Mouse (Mus musculus) B cell, adult 2 months (primary cell): ENCODE results near the gene Afdn.
"Not testable (repeated sequence)": the region's sequence is repeated elsewhere in the genome, so short reads cannot be mapped to it uniquely, and the experiment has no call there.

ENCODE experiments used
- DNase-seq, 2 experiments: peaks; one replicate each; pipeline ENCODE4 v3.0.0; 2022

Afdn gene

DNA sequence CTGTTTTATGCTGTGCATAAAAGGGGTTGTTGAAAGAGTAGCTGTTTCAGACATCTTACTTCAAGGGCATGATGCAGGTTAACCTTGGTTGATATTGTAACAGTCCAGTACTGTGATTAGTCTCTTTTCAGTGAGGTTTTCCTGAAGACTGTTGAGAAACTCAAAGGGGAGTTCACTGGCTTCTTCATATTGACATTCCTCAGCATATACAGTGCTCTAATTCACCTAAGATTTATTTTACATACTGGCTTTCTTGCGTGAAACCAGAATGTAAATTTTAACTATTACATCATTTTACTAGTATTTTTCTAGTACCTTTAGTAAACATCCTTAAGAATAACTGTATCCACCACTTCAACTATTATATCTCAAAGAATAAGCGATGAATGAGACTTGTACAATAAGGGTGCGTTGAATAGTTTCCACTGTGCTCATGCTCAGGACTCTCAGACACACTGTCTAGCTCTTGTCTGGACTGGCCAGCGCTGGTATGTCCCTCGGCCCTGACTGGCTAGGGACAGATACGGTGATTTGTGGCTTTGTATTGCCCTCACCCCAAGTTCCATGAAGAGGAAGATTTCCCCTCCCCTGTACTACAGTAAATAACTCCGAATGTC is 129.6 kb downstream of the Afdn start:
- DNase-seq = no peak

DNA sequence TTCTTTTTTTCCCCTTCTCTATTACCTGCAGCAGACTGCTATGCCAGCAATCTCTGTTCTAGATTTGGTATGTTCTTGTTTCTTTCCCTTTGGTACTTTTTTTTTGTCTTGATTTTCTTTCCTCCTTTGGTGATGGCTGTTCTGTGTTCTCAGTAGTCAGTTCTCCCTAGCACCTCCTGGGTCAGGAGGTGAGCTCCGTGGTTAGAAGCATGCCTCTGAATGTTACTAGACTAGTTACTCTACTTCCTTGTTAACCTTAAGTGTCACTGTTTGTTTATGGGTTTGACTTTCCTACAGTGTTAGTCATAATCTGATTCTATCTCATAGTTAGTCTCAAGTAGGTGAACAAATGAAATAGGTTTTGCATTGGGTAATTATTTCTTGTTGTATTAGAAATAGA is 130.6 kb downstream of the Afdn start:
- DNase-seq = no peak

DNA sequence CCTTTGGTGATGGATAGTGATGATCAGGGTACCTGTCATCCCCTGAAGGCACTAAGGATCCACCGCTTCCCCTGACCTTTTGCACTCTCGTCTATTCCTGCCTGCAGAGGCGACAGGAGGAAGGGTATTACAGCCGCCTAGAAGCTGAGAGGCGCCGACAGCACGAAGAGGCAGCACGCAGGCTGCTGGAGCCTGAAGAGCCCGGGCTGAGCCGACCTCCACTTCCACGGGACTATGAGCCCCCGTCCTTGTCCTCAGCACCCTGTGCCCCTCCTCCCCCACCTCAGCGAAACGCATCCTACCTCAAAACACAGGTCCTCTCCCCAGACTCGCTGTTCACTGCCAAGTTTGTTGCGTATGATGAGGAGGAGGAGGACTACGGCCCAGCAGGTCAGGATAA is 138.5 kb downstream of the Afdn start:
- DNase-seq = no peak

DNA sequence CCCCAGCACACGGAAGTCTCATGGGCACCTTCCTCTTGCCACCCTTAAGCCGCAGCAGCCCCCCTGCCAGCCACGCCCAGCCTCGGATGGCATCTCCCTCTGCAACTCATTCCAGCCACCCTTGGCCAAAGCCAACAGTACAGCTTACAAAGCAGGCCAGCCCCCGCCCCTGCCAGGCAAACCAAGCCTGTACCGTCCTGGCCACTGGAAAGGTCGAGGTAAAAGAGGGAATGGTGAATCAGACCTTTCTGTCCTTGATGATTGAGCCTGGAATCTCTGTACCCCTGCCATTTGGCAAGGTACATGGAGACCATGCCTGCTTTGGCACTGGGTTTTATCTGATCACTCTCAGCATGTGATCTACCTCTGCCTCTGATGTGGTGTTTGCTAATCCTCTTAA is 138.9 kb downstream of the Afdn start:
- no peak for DNase-seq

DNA sequence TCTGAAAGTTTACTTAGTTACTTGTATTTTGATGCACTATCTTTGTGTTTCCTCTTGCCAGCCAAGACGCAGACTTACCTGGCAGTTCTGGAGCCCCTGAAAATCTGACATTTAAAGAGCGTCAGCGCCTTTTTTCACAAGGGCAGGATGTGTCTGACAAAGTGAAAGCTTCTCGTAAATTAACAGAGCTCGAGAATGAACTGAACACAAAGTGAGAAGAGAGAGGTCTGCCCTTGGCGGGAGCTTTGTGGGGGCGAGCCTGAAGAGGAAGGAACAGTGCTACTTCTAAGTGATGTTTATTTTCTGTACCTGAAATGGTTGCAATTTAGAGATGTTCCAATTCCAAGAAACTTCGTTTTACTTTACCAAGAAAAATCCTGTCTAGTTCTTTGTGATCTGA is 143.5 kb downstream of the Afdn start:
- no peak for DNase-seq

DNA sequence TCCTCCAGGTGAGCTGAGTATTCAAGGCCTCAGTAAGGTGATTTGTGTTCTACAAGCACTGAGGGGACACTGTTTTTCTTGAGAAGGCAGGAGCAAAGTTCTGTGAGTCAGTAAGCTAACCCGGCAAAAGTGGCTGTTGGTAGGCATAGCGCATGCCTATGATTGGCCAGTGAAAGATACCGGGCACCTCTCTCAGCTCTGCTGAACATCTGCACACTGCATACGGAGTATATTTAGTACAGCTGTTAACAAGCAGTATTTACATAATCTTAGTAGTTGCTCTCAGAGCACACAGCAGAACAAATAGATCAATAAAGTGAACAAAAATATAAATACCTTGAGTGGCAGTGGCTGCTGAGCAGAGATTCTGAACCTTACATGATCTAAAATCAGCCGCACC is 146.7 kb downstream of the Afdn start:
- no peak for DNase-seq

DNA sequence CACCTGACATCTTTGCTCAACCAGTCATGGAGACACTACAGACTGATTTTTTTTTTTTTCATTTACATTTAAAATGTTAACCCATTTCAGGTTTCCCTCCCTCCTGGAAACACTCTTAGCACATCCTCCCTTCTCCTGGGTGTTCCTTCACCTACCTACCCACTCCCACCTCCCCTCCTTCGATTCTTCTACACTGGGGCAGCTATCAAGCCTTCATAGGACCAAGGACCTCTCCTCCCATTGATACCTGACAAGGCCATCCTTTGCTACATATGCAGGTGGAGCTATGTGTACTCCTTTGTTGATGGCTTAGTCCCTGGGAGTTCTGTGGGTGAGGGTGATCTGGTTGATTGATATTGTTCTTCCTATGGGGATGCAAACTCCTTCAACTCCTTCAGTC is 147.3 kb downstream of the Afdn start:
- DNase-seq = no peak

DNA sequence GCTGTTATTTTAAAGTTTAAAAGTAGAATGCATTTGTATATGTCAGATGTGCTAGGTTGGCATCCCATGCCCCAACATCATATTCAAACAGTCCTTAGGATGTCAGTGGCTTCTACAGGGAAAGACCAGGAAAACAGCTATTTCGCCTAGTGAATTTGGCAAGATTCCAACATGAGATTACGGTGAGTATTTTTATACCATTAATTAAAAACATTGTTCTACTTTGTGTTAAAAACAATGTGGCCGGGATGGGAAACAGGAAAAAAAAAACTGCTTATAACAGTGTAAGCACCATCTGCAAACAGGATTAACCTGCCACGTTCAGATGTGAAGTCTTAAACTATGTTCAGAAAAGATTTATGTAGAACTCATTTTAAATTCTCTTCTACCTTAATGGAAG is 153.6 kb downstream of the Afdn start:
- no peak for DNase-seq

DNA sequence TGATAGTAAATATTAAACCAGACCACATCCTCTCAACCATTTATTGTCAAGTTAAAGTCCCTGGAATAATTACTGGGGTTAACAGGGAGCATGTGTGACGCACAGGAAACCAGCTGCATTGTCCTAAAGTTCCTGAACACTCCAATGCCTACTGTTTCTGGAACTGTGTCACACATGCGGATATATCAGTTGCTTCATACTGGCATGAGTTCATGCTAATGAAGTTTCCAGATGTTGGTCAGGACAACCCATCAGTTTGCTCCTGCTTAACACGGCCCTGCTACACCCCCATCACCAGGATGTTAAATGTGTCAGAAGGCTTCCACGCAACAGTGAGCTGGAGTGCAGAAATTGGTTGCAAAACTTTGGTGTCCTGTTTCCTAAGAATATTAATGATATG is 154.2 kb downstream of the Afdn start:
- DNase-seq = no peak

DNA sequence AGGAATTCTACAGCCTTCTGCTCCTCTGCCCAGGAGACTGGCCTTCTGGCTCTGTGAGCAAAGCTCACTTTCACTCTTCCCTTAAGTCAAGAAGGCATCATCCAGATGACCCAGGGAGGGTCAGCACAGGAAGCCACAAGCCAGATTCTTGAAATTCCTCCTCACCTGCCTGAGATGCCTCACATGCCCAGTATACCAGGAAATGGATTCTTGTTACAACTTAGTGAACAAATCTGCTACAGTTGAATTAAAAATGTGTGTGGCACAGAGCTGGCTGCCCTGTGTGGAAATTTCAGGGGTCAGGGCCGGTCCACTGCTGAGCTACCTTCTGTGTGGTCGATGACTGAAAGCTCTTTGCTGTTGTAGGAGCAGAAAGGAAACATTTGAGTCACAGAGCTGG is 160.4 kb downstream of the Afdn start:
- no peak for DNase-seq

DNA sequence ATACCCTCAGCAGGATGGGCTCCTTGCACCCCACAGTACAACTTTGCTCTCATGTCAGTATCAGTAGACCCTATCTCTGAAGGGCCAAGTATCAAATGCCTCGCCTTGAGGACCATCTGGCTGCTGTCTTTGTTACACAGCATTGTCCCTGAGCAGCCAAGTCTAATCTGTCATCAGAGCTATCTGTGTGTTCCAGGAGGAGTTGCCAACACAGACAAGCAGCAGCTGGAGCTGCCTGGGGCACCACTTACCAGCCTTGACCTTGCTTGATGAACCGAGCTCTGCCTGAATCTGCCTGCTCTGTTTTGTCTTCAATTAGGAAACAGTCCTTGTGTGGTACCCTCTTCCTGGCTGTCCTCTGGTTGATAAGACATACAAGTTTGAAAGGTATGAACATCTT is 163.1 kb downstream of the Afdn start:
- DNase-seq = no peak

DNA sequence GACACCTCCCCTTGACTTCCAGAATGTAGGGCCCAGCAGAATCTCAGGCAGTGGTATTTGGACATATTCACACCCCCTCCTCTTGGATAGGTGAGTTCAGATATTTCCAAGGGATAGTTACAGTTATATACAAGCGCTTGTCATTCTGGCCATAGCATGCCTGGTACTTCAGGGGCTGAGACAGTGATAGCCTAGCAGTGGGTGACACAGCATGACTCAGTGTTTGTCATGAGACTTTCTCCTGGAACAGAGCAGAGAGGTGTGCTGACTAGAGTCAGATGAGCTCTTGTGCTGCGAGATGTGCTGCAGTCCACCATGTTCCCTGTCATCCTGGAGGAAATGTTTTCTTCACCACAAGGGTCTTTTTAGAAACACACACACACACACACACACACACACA is 164.2 kb downstream of the Afdn start:
- DNase-seq = no peak

DNA sequence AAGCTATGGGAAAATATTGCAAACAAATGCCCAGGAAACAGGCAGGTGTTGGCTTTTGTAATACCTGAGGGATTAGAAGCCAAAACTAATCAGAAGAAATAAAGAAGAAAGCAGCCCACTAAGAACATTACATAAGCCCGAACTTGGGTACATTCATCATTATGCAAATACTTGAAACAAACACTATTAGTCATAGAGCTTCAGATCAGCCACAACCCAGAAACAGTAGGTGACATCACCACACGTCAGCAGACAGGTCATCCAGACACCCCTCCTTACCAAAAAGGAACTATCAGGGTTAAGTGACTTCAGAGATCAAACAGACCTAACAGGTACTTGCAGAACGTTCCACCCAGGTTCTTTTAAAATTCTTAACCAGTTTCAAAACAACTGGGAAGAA is 165.6 kb downstream of the Afdn start:
- no peak for DNase-seq

DNA sequence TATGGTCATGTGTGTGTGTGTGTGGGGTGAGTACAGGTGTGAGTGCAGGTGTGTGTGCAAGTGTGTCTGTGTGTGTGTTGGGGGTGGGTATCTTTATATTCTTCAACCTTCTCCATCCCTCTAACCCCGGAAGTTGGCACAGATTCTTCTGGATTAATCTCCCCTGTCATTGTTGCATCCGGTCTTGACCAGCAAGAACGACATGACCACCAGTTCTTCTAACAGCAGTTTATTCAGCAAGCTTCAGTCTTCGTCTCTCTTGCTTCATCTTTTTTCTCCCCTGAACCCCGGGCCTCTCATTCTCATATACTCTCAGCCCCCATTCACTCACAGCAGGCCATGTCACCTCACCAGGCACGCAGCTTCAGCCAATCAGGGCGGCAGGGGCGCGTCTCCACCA is 170.1 kb downstream of the Afdn start:
- no peak for DNase-seq

DNA sequence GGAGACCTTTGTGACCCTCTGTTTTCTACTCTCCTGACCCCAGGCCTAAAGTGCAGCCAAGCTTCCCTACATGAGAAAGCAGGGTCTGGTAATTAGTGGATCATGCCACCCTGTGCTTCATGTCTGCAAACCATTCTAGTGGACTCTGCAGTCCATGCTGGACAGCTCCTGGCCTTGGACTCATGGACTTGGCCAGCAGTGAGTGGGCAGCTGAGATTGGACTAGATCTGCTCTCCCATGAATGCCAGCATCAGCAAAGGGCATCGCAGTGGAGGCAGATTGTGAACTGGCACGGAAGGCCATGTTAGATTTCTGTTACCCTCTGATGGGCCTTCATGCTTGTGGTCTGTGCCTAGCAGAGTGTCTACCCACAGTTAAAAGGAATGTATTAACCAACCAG is 175.0 kb downstream of the Afdn start:
- DNase-seq = not testable (repeated sequence)

DNA sequence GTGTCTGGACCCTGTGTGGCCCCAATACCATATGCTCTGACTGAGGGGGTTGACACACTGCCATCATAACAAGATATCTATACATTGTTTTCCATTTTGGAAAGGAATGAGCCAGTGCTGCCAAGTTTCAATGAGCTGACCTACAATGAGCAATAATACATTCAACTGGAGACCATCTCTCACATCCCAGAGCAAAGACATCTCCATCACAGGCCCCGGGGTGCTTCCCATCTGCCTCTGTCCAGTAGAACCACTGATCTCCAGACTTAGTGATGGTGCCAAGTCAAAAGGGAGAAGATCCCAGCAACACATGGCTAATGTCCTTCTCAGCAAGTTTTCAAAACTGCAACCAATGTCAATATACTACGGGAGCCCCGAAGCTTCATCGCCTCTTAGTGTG is 177.4 kb downstream of the Afdn start:
- DNase-seq = no peak

DNA sequence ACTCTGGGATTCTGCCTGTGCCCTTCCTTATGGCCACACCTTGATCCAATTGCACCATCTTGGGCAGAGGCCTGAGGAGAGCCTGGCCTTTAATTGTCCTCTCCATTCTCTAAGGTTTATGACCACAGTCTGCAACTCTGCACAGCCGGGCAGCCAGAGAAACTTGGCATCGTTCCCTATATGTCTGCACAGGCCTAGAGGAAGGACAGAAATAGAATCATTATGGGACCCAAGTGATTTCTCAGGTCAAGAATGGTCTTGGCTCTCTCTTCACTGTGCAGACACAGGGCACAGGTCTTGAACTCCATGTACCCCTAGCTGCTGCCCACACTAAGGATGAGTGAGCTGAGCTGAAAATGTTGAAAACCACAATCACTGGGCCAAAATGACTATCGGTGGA is 178.3 kb downstream of the Afdn start:
- no peak for DNase-seq

DNA sequence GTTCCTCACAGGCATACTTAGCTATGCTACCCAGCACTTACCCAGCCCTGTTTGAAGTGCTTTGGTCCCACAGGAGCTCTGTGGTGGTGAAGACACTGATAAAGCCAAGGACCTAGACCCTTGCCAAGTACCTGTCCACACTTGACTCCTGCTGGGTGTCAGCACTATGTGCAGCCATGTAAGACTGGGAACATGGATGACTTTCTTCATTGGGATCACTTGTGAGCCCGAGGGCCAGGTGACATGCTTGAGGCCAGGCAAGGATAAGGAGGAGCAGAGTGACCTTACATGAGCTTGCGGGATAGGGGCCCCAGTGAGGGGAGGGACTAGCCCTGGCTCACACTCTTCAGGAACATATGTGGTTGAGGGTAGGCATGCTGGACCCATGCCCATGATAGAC is 178.9 kb downstream of the Afdn start:
- not testable (repeated sequence) for DNase-seq

DNA sequence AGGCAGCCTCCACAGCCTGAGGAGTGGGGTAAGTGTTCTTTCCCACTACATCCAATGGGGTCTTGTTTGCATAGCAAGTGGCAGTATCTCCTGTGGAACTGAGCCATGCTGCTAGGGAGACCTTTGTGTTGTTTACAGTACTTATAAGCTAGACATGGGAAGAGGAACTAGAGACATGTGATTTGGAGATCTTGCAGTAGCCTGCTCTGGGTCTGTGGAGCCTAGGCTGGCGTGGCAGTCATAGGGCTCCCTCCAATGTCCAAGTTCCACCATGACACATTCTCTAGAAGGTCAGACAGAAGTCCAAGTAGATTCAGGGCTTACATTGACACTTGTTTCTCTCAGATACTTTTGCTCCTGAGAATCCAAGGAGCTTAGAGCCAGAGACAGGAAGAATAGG is 180.1 kb downstream of the Afdn start:
- no peak for DNase-seq

DNA sequence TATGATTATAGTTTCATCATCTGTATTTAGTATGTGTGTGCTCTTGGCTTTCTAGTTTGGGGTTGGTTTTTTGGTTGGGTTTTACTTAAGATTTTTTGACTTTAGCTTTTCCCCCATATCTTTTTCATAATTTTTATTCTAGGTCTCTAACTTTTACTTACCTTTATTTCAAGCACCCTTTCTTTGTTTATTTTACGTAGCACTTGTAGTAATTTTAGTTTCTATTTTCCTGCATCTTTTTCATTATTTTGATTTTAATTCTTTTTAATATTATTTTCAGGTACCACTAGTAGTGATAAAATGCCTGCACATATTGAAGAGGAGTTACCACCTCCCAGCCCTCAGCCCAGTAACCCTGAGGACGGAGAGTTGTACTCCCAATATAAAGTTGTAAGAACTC is 187.7 kb downstream of the Afdn start, which contains the start of gene Gm7168:
TSS of gene Gm7168 (plus strand) at position 301 of the 400 bp plus-strand sequence.
- DNase-seq = not testable (repeated sequence)

DNA sequence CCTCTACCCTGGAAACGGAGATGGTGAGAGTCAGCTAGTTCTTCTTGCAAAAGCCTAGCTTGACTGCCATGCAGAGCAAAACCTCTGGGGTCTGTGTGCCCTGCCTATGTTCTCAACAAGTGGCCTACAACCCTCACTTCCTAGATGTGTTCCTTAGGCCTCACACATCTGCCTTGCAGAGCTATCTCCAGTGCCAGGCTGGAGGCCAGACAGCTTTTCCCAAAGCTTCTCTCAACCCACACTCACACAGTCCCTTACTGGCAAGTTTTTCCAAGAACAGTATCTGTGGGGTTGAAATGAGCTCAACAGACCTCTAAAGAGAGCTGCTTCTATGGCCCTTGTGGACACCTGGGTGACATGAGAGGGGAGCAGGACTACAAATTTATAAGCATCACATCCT is 191.2 kb downstream of the Afdn start:
- not testable (repeated sequence) for DNase-seq
